Mouse (Mus musculus): Measurements from ENCODE around the gene Phlpp1. TPM values are rescaled to one million over a fixed set of nuclear protein-coding genes. Genes with fewer than 3 reads are reported as not detected.
A peak's percentile ranks its signal among the peaks of the same experiment; 100 is the strongest.

The Phlpp1 gene
- polyA plus RNA-seq, 1 experiment from 2014 or later = 1.3 TPM

DNA sequence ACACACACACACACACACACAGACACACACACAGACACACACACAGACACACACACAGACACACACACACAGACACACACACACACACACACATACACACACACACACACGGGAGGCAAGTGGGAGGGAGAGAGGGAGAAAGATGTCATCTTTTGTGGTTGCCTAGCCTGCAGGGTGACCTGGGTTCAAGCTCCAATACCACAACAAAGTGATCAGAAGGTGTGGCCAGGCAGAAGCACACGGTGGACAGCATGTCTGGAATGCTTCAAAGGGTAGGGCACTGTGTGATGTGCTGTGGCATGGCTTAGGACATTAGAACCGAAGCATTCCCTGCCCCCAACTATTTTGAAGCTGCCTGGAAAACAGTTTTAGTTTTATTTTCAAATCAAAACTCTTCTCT lies 2.8 kb upstream of the Phlpp1 start:
- H3K27me3 ChIP-seq (ENCODE audit: control insufficient read depth, insufficient read depth, low read length) = no peaks in the 10 kb centered on the region
- WGBS = 20% methylated on average over 3 of the region's 3 CpGs

DNA sequence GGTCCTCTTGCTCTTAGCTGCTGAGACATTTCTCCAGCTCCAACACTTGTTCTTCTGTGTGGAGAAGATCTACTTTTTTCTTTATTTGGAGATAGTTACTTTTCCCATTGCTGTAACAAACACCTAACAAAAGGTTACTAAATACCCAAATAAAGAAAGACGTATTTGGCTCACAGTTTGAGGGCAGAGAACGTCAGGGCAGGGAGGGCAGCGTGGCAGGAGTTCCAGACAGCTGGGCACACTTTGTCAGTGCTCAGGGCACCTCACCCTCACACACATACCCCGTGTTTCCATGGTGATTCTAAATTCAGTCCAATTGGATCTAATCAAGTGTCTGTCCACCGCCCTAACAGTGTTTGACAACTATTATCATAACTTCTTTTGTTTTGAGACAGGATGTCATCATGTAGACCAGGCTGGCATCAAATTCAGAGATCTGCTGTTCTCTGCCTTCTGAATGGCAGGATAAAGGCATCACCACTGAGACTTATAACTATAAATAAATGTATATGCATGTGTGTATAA lies 1.7 kb upstream of the Phlpp1 start:
- DNase-seq (ENCODE audit: low spot score) (no peak), ATAC-seq (ENCODE audit: low FRiP score, low TSS enrichment) (no peak)
- H3K27ac ChIP-seq (replicated peaks) = no peak overlapping the region
- no peak overlapping the region for H3K4me3 ChIP-seq (ENCODE audit: low read depth, low read length)
- H3K4me2 ChIP-seq (replicated peaks; ENCODE audit: low read depth) = no peak overlapping the region
- TF ChIP-seq EP300 (optimal IDR thresholded peaks at IDR 0.05) (no peak), CTCF (IDR thresholded peaks at IDR 0.05; ENCODE audit: low read depth) (no peak)
- no peaks in the 10 kb centered on the region for H3K9me3 ChIP-seq (ENCODE audit: control insufficient read depth, low read length)
- no peaks in the 10 kb centered on the region for H3K27me3 ChIP-seq (ENCODE audit: control insufficient read depth, insufficient read depth, low read length)
- 81% methylated on average over 5 of the region's 5 CpGs for WGBS
- H3K36me3 ChIP-seq (ENCODE audit: control insufficient read depth, insufficient read depth, low read length) = no peaks in the 10 kb centered on the region
- H3K4me1 ChIP-seq (replicated peaks; ENCODE audit: control insufficient read depth, insufficient read depth) = peaks cover 6% of the 10 kb centered on the region; the same call in 1 of the 2 replicates
- no peak overlapping the region for H3K9ac ChIP-seq (ENCODE audit: low read length)

More for the DNA sequence above, 2.8 kb upstream of the Phlpp1 start:
- no peak for ATAC-seq (ENCODE audit: low FRiP score, low TSS enrichment)
- Histone ChIP-seq H3K27ac (replicated peaks) (no peak overlapping the region), H3K4me1 (replicated peaks; ENCODE audit: control insufficient read depth, insufficient read depth) (peaks cover 6% of the 10 kb centered on the region; the same call in 1 of the 2 replicates), H3K36me3 (ENCODE audit: control insufficient read depth, insufficient read depth, low read length) (no peaks in the 10 kb centered on the region), H3K4me3 (ENCODE audit: low read depth, low read length) (no peak overlapping the region), H3K9ac (ENCODE audit: low read length) (no peak overlapping the region), H3K4me2 (replicated peaks; ENCODE audit: low read depth) (no peak overlapping the region), H3K9me3 (ENCODE audit: control insufficient read depth, low read length) (no peaks in the 10 kb centered on the region)
- TF ChIP-seq CTCF (IDR thresholded peaks at IDR 0.05; ENCODE audit: low read depth) (no peak), EP300 (optimal IDR thresholded peaks at IDR 0.05) (no peak)
- no peak for DNase-seq (ENCODE audit: low spot score)

DNA sequence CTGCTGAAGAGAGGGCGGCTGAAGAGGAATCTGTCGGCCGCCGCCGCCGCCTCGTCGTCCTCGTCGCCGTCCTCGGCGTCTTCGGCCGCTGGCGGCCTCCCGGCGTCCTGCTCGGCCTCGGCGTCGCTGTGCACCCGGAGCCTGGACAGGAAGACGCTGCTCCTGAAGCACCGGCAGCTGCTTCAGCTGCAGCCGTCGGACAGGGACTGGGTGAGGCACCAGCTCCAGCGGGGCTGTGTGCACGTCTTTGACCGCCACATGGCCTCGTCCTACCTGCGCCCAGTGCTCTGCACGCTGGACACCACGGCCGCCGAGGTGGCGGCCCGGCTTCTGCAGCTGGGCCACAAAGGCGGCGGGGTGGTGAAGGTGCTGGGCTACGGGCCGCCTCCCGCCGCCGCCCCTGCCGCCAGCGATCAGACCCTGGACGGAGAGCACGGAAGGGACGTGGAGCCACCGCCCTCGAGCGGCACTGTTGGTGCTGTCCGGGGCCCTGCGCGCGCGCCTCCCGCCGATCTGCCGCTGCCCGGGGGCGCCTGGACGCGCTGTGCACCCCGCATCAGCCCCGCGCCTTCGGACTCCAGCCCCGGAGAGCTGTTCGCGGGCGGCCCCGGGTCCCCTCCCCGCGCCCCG lies 864 bp downstream of the Phlpp1 start:
- H3K9me3 ChIP-seq (ENCODE audit: control insufficient read depth, low read length) = no peaks in the 10 kb centered on the region
- under 1% methylated on average over 70 of the region's 77 CpGs for WGBS
- peak overlapping the region; percentile 91 for H3K4me2 ChIP-seq (replicated peaks; ENCODE audit: low read depth)
- H3K27ac ChIP-seq (replicated peaks) = peak overlapping the region; percentile 92
- H3K4me1 ChIP-seq (replicated peaks; ENCODE audit: control insufficient read depth, insufficient read depth) = peaks cover 6% of the 10 kb centered on the region; the same call in 1 of the 2 replicates
- TF ChIP-seq CTCF (IDR thresholded peaks at IDR 0.05; ENCODE audit: low read depth) (no peak), EP300 (optimal IDR thresholded peaks at IDR 0.05) (no peak)
- ATAC-seq (ENCODE audit: low FRiP score, low TSS enrichment) = peak; percentile 16
- H3K36me3 ChIP-seq (ENCODE audit: control insufficient read depth, insufficient read depth, low read length) = no peaks in the 10 kb centered on the region
- peak overlapping the region; percentile 86 for H3K9ac ChIP-seq (ENCODE audit: low read length)
- no peaks in the 10 kb centered on the region for H3K27me3 ChIP-seq (ENCODE audit: control insufficient read depth, insufficient read depth, low read length)
- H3K4me3 ChIP-seq (ENCODE audit: low read depth, low read length) = peak overlapping the region; percentile 83
- DNase-seq (ENCODE audit: low spot score) = peak; percentile 63

DNA sequence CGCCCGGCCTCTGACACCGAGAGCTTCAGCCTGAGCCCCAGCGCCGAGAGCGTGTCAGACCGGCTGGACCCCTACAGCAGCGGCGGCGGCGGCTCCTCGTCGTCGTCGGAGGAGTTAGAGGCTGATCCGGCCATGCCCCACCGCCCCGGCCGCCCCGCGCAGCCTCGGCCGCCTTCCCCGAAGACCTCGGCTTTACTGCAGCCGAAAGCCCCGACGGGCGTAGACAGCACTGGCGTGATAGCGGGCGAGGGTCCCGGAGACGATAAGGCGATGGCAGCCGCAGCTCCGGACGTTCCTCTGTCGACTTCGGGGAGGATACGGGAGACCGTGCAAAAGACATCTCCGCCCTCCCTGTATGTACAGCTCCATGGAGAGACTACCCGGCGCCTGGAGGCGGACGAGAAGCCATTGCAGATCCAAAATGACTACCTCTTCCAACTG lies 1.4 kb downstream of the Phlpp1 start:
- peaks cover 6% of the 10 kb centered on the region; the same call in 1 of the 2 replicates for H3K4me1 ChIP-seq (replicated peaks; ENCODE audit: control insufficient read depth, insufficient read depth)
- H3K9me3 ChIP-seq (ENCODE audit: control insufficient read depth, low read length) = no peaks in the 10 kb centered on the region
- peak overlapping the region; percentile 83 for H3K4me3 ChIP-seq (ENCODE audit: low read depth, low read length)
- H3K9ac ChIP-seq (ENCODE audit: low read length) = peak overlapping the region; percentile 86
- 2% methylated on average over 38 of the region's 47 CpGs for WGBS
- TF ChIP-seq EP300 (optimal IDR thresholded peaks at IDR 0.05) = no peak
- no peak for TF ChIP-seq CTCF (IDR thresholded peaks at IDR 0.05; ENCODE audit: low read depth)
- DNase-seq (ENCODE audit: low spot score) (no peak), ATAC-seq (ENCODE audit: low FRiP score, low TSS enrichment) (no peak)
- no peaks in the 10 kb centered on the region for H3K36me3 ChIP-seq (ENCODE audit: control insufficient read depth, insufficient read depth, low read length)
- peak overlapping the region; percentile 91 for H3K4me2 ChIP-seq (replicated peaks; ENCODE audit: low read depth)
- H3K27ac ChIP-seq (replicated peaks) = peak overlapping the region; percentile 92
- H3K27me3 ChIP-seq (ENCODE audit: control insufficient read depth, insufficient read depth, low read length) = no peaks in the 10 kb centered on the region

DNA sequence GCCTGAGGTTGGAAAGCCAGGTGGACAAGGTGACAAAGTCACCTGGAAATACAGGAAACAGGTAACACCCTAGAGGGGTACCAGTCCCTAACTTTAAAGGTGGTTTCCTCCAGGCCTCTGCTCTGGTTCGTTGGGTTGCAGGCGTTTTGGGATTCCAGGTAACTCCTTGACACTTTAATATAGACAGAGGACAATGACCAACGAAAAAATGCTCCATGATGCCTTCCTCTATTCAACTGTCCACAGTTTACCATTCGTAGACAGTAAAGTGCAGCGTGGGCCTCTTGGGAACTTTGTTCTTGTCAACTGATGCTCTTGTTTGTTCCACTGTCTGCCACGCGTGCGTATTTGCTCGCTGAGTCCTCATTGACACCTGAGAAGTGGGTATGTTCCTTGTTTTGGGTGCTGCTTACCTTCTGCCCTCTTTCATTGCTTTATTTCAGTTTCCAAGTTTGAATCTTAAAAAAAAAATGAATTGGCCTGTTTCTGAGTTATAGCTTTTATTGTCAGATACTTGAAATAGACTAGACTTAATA lies 2.1 kb downstream of the Phlpp1 start:
- Histone ChIP-seq H3K4me1 (replicated peaks; ENCODE audit: control insufficient read depth, insufficient read depth) (peaks cover 6% of the 10 kb centered on the region; the same call in 1 of the 2 replicates), H3K36me3 (ENCODE audit: control insufficient read depth, insufficient read depth, low read length) (no peaks in the 10 kb centered on the region), H3K27me3 (ENCODE audit: control insufficient read depth, insufficient read depth, low read length) (no peaks in the 10 kb centered on the region), H3K27ac (replicated peaks) (no peak overlapping the region), H3K4me3 (ENCODE audit: low read depth, low read length) (peak overlapping the region; percentile 83), H3K9ac (ENCODE audit: low read length) (no peak overlapping the region; the same call in 1 of the 2 replicates), H3K9me3 (ENCODE audit: control insufficient read depth, low read length) (no peaks in the 10 kb centered on the region), H3K4me2 (replicated peaks; ENCODE audit: low read depth) (peak overlapping the region; percentile 91)
- DNase-seq (ENCODE audit: low spot score) (no peak), ATAC-seq (ENCODE audit: low FRiP score, low TSS enrichment) (no peak)
- 71% methylated on average over 9 of the region's 9 CpGs for WGBS
- TF ChIP-seq CTCF (IDR thresholded peaks at IDR 0.05; ENCODE audit: low read depth) = no peak
- TF ChIP-seq EP300 (optimal IDR thresholded peaks at IDR 0.05) = no peak

DNA sequence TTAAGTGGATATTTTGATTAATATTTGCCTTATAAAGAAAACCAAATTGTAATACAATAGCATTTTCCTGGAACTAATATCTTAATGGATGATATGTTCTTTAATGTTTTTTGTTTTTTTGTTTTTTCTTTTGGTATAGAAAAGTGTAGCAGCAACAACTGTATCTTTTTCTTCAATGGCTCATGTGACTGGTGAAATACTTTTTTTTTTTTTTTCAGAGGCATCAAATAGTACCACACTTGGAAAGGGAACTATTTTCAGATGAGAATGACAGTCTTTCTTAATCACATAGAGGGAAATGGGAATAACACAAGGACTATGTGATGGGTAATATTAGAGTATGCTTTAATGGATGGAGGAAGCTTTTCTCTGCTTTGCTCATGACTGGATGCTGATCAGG lies 3.0 kb downstream of the Phlpp1 start:
- no peak overlapping the region for H3K4me3 ChIP-seq (ENCODE audit: low read depth, low read length)
- no peak overlapping the region for H3K4me2 ChIP-seq (replicated peaks; ENCODE audit: low read depth)
- TF ChIP-seq CTCF (IDR thresholded peaks at IDR 0.05; ENCODE audit: low read depth) (no peak), EP300 (optimal IDR thresholded peaks at IDR 0.05) (no peak)
- no peak overlapping the region for H3K27ac ChIP-seq (replicated peaks)
- ATAC-seq (ENCODE audit: low FRiP score, low TSS enrichment) (no peak), DNase-seq (ENCODE audit: low spot score) (no peak)
- no peaks in the 10 kb centered on the region for H3K27me3 ChIP-seq (ENCODE audit: control insufficient read depth, insufficient read depth, low read length)
- peaks cover 6% of the 10 kb centered on the region; the same call in 1 of the 2 replicates for H3K4me1 ChIP-seq (replicated peaks; ENCODE audit: control insufficient read depth, insufficient read depth)
- no peaks in the 10 kb centered on the region for H3K36me3 ChIP-seq (ENCODE audit: control insufficient read depth, insufficient read depth, low read length)
- H3K9ac ChIP-seq (ENCODE audit: low read length) = no peak overlapping the region
- H3K9me3 ChIP-seq (ENCODE audit: control insufficient read depth, low read length) = no peaks in the 10 kb centered on the region
